Mouse (Mus musculus) left cerebral cortex, adult 2 months (tissue): ENCODE results near the gene Kdm8. TPM values are rescaled to one million over a fixed set of nuclear protein-coding genes. Genes with fewer than 3 reads are reported as not detected.

Source experiments
- DNase-seq, 2 experiments: peaks; one replicate each; pipeline ENCODE4 v3.0.0; 2021 to 2022; ENCODE audit warnings: low spot score in 2 of 2, mixed read lengths in 1 of 2; ENCODE audit errors: extremely low spot score in 1 of 2
- H3K27ac ChIP-seq: fragments of 200-600 bp; 2 replicates; pipeline ENCODE4 v1.8.1; 2022
- H3K4me3 ChIP-seq: fragments of 200-600 bp; 2 replicates; pipeline ENCODE4 v1.8.1; 2022
- CTCF ChIP-seq: fragments of 200-600 bp; IDR thresholded peaks from 2 replicates; pipeline ENCODE4 v1.8.1; 2022; ENCODE audit warnings: antibody characterized with exemption, mild to moderate bottlenecking, moderate library complexity
- intact Hi-C: fragments of 180-260 bp; cut with DNase I; formaldehyde crosslinking; loops from one replicate; pipeline ENCODE4 v1.15.1; 2025
- total RNA-seq, 2 experiments: library from RNA; stranded (reverse); gene quantifications; 2 replicates each; pipeline ENCODE4 v1.2.3; 2021

Kdm8 gene
- total RNA-seq, 2 experiments from 2014 or later, result 4.2 to 4.7 TPM

- no peak for DNase-seq
- intact Hi-C loops, result no loop called here
- Histone ChIP-seq H3K27ac (no peak overlapping the region), H3K4me3 (no peak overlapping the region)
- no peak for TF ChIP-seq CTCF
Measured at GRCm38 (mm10) chr7:125511432-125511831, 67.0 kb downstream of the Kdm8 start.

GRCm38 (mm10) chr7:125511852-125512251 is 67.4 kb downstream of the Kdm8 start:
- intact Hi-C loops, result no loop called here

More at GRCm38 (mm10) chr7:125511852-125512251, 67.4 kb downstream of the Kdm8 start:
- Histone ChIP-seq H3K27ac (no peak overlapping the region), H3K4me3 (no peak overlapping the region)
- TF ChIP-seq CTCF, result no peak
- DNase-seq, result no peak

Other genes starting within 250 kb of the Kdm8 start
- gene Nsmce1, start 46.9 kb downstream of the Kdm8 start, total RNA-seq, result 10 to 100 TPM; 13.8 to 14.4 TPM
- gene Il4ra, start 107.4 kb downstream of the Kdm8 start, total RNA-seq, result 1 to 10 TPM; 7.3 to 9.6 TPM
- 1 to 10 TPM; 1.2 to 1.4 TPM for gene Il21r, start 158.8 kb downstream of the Kdm8 start, total RNA-seq